Mouse (Mus musculus) ZHBTc4 (cell line): ENCODE results near the gene Poc1b.

Experiments
- DNase-seq: peaks from one replicate; pipeline ENCODE4 v3.0.0-alpha.2; 2011; ENCODE audit warnings: low read depth, low spot score

Gene Poc1b

DNA sequence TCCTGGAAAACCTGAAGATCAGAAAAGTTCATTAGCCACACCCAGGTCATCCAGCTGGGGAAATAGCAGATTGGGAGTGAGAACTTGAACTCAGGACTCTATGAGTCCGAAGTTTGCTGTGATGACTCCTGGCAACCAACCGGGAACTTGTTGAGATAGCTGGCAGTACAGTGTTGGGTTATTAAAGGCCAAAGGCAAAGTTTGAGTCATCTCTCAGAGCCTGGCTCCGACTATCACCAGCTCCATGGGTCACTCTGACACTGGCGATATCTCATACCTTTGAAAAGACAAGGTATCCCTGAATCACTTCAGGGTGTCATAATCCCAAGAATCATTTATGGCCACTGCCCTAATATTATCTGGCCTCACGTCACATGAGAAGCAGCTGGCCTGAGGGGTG, 119.9 kb downstream of the Poc1b start:
- DNase-seq, result no peak

DNA sequence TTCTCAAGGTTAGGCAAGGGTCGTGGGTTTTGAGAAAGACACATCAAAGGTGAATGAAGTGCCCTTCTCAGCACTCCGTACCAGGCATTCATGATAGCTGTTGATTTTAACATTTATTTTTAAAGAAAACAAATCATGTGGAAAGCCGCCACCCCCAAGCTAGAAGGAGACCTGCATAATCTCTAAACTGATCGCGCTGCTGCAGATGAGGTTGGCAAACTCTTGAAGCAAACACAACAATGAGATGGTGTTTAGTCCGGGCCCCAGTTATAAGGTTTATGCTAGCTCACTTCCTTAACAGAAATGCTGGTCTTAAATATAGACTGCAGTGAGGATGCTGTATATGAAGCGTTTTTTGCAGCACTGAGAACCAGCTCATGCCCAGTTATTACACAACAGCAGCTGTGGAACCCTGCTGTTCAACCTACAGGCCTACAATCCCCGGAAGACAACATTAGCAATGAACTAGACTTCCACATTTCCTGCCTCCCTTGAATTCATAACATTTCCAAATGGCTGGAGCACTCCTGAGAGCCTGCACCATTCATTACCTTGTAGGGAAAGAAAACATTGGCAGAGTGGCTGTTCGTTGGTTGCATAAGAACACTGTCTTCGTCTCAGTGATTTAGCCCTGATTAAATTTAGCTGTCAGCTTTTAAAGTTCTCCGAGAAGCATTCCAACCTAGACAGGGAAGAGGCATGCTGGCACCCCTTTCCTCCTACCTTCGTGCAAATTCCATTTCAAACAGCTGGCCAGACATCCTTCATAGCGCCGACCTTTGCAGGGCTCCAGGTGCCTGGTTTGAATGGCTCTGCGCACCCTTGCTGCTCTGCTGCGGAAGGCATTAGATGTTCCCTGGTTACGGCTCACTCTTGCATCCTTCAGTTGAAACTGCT, 121.4 kb downstream of the Poc1b start:
- no peak for DNase-seq

GRCm38 (mm10) chr10:99229031-99229684, 122.3 kb downstream of the Poc1b start:
- DNase-seq, result no peak

- DNase-seq, result no peak
Observed at GRCm38 (mm10) chr10:99232518-99233227, 125.8 kb downstream of the Poc1b start.

DNA sequence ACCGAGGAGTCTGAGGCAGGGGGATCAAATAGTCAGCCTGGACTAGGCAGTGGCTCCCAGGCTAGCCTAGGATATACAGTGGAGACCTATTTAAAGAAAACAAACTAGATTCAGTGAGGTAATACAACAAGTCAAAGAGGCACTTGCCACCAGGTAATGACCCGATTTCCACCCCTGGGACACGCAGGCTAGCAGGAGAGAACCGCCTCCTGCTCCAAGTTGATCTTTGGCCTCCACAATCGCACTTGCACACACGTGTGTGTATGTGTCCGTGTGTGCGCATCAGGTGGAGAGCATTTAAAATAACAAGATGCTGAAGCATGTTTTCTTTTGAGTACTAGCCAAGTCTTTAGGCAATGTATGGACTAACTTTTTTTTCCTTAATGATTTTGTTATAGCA, 127.5 kb downstream of the Poc1b start:
- no peak for DNase-seq

DNA sequence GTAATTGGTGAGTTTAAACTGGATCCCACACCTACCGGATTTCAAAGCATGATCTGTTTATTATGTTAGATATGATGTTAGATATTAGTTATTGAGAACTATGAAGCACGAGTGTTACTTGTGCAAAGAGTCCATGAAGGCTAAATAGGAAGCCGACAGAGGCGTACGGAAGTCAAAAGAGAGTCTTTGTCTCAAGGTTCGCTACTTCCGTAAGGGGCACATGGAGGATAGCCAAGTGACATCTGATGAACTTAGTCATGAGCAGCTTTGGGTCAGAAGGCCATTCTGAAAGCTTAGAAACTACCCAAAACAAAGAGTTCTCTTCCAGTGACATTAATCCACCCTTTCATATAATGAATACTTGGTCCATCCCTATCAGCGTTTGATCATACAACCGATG, 128.2 kb downstream of the Poc1b start:
- no peak for DNase-seq

DNA sequence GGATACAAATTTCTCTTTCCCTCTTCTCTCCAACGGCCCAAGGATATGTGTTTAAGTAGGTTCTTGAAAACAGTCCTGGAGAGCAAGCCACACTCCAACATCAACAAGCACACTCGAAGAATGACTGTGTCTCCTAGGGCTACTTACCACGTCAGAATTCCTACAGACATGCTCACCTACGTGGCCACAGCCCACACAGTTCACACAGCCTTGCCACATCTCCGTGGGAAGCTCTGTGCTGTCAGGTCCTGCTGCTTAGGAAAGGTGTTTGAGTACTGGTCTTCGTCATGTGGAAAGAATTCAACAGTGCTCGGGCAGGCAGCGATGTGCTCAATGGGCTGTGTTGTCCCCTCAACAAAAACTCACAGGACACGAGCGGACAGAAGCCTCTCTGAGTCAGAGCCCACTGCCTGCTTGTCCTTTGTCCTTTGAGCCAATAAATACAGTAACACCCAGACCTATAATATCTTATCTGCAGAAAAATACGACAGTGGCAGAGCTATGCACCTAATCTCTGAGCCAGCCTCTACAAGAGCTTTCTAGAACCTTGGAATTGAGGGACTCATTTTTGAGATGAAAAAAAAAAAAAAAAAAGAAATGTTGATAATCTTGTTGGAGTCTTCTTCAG, 130.5 kb downstream of the Poc1b start:
- DNase-seq, result no peak

- DNase-seq, result no peak
Observed at GRCm38 (mm10) chr10:99238537-99238936, 131.7 kb downstream of the Poc1b start.

DNA sequence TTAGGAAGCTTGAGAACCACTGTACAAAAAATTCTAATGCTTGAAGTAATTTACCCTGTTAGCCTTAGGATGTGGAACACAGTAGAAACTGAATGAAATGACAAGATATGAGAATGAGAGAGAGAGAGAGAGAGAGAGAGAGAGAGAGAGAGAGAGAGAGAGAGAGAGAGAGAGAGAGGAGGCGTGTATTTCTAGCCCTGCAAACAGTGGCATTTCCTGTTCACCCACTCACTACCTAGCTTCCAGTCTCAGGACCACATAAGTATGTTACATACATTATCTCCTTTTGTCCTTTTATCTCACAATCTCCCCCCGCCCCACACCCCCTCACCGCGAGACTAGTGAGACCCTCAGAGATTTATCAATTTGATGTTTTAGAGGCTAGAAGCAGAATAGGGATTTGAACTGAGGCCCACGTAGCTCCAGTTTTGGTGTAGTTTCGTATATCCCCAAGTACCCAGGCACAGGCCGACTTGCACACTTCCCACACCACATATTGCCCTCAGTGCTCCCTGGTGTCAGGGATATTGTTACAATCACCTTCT, 134.5 kb downstream of the Poc1b start:
- no peak for DNase-seq

DNA sequence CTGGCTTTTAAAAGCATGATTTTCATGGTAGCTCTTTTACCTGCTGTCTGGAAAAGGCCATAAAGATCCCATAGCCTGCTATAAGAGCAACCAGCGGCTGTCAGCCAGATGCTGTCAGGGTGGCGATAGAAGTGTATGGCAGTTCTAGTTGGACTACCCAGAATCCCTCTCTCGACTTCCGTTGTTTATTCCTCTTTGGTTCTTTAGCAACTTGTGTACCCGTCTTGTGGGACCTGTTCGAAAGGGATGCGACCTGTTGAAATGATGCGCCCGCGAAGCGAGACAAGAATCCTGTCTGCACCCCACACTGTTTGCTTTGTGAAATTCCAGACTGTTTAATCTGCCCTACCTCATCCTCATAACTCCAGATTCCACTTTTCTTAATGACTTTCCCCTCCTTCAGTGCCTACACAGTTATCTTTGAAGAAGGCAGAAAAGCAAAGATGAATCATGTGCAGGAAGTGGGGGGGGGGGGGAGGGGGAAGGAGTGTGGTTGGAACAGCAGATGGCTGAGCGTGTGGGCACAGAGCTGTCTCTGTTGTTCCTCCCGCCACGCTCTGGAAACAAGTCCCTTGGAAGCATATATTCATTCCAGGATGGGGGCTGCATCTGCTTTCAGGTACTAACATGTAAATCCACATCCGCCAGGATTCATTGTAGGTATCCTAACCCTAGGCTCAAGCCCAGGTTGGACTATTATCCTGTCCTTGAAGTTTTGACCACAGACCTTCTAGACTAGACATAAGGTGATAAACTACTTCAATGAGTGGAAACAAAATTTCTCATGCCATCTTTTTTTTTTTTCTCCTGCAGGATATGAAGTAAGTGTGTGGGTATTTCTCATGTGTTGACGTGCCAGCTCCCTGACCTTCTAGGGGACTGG, 135.2 kb downstream of the Poc1b start:
- no peak for DNase-seq

GRCm38 (mm10) chr10:99242721-99243120, 135.9 kb downstream of the Poc1b start:
- no peak for DNase-seq

DNA sequence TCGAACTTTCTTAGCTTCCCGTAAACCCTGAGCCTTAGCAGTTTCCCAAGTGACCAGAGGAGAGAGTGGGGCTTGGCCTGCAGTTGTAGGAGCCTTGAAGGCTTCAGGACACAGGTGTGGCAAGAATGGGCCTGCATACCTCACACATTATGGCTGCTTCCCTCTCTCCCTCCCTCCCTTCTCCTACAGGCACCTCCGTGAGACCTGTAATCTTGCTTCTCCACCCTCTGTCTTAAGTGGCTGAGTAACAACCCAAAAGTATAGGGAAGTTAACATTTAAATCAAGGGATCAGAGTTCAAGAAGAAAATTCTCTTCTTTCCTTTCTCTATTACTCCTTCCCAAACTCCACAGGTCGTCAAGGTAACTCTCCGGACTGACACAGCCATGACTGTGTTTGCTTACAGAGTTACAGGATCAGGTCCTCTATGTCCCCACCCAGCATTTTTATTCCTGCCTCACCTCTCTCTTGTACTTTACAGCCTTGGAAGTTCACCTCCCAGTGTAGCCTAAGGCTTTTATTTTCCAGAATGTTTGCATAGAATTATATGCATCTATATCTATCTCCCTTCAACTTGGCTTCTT, 137.2 kb downstream of the Poc1b start:
- DNase-seq, result no peak

DNA sequence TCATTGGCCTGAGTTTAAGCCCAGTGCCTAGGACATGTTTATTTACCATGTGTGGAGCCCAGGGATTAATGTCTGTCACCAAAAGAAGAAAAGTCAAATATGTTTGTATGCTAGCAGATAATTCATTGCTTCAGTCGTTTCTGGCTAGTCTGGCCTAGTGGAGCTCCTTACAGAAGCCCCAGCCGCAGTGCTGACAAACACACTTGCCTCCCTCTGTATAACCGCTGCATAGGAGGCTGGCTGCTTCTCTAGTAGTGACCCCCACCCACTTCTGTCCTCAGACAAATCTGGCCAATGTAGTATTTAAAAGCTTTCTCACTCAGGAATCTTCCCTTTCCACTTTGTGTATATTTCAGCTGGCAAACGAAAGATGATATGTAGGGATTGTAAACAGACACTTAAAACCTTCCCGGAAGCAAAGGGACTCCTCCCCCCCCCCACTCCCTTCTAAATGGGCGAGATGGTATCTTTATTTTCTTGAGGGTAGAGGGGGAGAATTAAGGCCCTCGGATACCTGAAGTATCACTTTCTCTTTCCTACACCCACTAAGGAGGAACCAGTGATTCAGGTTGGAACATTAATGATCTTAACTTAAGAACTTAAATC, 137.9 kb downstream of the Poc1b start:
- DNase-seq, result no peak

DNA sequence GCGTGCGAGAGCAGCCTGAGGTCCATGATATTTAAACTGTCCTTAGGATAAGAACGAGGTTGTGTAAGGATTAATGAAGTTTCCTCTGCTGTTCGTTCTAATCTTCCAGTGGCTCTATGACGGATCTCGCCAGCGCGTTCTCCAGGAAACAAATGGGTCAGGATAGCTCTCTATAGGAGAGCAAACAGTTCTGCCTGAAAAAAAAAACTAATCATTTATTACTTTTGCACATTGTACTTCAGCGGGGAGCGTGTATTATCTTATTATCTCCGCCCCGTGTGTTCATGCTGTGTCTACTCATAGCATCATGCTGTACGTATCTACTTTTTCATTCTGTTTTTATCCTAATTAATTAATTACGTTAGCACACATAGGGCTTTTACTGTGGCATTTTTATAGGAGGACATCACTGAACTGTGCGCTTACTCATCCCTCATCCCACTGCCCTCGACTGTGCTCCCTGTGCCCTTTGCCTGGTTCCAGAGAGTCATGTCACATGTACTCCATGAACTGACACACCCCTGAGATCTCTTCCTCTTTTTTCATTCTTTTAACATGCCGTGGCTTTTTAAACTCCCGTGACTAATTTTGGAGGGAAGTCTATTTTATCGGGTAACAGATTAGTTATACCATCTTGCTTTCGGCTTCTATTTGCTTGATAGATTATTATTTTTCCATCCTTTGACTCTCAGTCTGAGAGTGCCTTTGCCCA, 140.1 kb downstream of the Poc1b start:
- DNase-seq, result no peak
